Mouse (Mus musculus) testis, adult 2 months (tissue): ENCODE measurements around the gene Pym1.

ENCODE experiments used
- CTCF ChIP-seq: fragments of 200-500 bp; IDR thresholded peaks from 2 replicates; pipeline ENCODE4 v1.5.1; 2012; ENCODE audit warnings: low read depth, mild to moderate bottlenecking, inconsistent platforms, low read length, moderate library complexity; ENCODE audit not compliant: control insufficient read depth, insufficient read depth, insufficient replicate concordance
- POLR2A ChIP-seq: fragments of 200-500 bp; IDR thresholded peaks from 2 replicates; pipeline ENCODE4 v1.6.1; 2012; ENCODE audit warnings: low read depth, mild to moderate bottlenecking, inconsistent platforms, low read length, moderate library complexity; ENCODE audit not compliant: control insufficient read depth

- TF ChIP-seq POLR2A = no peak
- TF ChIP-seq CTCF = no peak
Measured at GRCm38 (mm10) chr10:128792041-128792440, 44.4 kb downstream of the Pym1 start.
